Mouse (Mus musculus): ENCODE measurements around the gene Ak3.
A peak's percentile ranks its signal among the peaks of the same experiment; 100 is the strongest.

The Ak3 gene

GRCm38 (mm10) chr19:28991391-28991790 is 56.4 kb downstream of the Ak3 start:
- DNase-seq = no peak

GRCm38 (mm10) chr19:28990590-28991221 is 57.1 kb downstream of the Ak3 start:
- no peak for DNase-seq

- DNase-seq = peak; percentile 95 to 98
Measured at GRCm38 (mm10) chr19:28990194-28990589, 57.6 kb downstream of the Ak3 start, which contains the start of gene Cdc37l1. Gene Cdc37l1, plus strand, starts transcription at chr19:28990352.

- DNase-seq = no peak
Measured at GRCm38 (mm10) chr19:28989515-28989914, 58.2 kb downstream of the Ak3 start.

- no peak for DNase-seq
Measured at GRCm38 (mm10) chr19:28982617-28983016, 65.1 kb downstream of the Ak3 start.

- peak; percentile 55 to 84 for DNase-seq
Measured at GRCm38 (mm10) chr19:28974862-28975611, 72.7 kb downstream of the Ak3 start.

Measured in spleen, adult 18-20 months (tissue).